Mouse (Mus musculus) adrenal gland, postnatal 25 days (tissue): ENCODE results near the gene Olfr1416. TPM values are rescaled to one million over a fixed set of nuclear protein-coding genes. Genes with fewer than 3 reads are reported as not detected.
"Not testable (repeated sequence)": the region's sequence is repeated elsewhere in the genome, so short reads cannot be mapped to it uniquely, and the experiment has no call there.

ENCODE experiments used
- DNase-seq: peaks from one replicate; pipeline ENCODE4 v3.0.0; 2021; ENCODE audit warnings: mixed read lengths
- long read RNA-seq: library from polyadenylated mRNA; stranded (forward); transcript quantifications from one replicate; pipeline ENCODE4 v2.0.0, GENCODE M21; 2021
- total RNA-seq: library from RNA; stranded (reverse); gene quantifications from 2 replicates; pipeline ENCODE4 v1.2.3, GENCODE M21; 2021

Olfr1416 gene
- not detected in 2 replicates for total RNA-seq
- long read RNA-seq, result 0 reads

DNA sequence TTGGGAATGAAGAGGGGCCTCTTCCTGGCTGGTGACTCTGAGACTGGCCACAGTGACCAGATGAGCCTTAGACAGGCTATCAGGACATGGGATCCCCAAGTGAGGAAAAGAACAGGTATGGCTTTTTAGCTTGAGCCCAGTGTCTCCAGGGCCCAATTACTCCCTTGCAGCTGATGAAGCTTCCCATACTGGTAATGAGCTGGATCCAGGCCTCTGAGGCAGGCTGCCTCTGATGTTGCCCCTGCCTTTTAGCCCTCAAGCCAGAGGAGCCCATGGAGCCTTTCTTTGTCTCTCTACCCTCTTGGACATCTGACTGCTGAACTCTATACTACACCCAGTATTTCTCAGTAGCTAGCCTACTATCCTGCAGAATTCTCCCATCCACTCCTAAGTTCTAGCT, at the start of gene Olfr1416:
Gene Olfr1416, minus strand, starts transcription at position 101 of the 400 bp plus-strand sequence.
- no peak for DNase-seq

DNA sequence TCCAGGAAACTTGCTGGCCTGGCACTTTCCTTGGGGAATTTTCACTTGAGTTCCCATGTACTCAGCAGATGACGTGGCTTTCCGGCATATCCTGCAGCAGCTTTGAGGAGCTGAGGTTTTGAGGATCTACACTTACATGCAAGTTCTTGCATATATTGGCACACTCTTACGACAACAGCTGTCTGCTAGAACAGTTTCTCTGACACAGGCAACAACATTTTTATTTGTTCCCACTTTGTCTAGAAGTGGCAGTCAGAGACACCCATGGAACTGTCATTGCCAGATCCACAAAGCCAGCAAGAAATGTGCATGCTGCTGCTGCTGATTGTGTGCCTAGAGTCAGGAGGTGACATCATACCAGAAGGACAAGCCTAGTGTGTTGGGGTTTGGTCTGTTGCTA, 38.9 kb upstream of the Olfr1416 start:
- DNase-seq, result no peak

DNA sequence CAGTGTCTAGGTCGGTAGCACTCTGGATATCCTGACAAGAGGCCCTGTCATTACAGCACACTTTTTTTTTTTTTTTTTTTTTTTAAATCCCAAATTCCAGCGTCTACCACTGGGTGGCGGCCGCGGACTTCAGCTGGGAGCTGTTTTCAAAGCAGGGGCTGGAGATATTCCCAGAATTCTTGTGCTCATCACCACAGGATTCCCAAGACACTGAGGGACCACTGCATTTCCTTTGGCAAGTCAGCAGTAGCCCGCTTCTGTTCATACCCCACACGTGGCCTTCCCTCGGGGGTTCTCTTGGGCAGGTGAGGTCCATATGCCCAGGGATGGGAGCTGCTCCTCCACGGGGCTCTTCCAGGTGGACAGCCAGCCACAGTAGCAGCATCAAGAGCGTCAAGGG, 36.5 kb upstream of the Olfr1416 start:
- DNase-seq, result peak; percentile 52

GRCm38 (mm10) chr1:92519046-92519445, 34.1 kb upstream of the Olfr1416 start:
- DNase-seq, result no peak

DNA sequence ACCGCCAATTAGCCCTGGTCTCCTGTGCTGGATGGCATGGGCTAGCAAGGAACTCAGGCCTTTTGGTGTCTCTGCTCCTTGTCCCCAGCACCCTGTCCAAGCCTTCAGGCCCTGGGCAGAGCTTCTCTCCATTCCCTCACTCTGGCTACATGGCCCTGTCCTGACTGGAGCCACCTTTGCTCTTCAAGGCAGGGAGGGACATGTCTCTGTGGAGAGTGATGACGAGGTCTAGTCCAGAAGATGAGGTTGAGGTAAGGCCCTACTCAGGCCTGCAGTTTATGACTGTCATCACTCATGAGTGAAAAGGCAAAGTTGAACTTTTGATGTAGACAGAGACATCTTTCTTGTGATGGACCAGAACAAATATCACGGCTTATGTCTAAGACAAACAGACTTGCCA, 33.6 kb upstream of the Olfr1416 start, which contains the start of gene Olfr1414:
Gene Olfr1414, minus strand, starts transcription at position 101 of the 400 bp plus-strand sequence.
- no peak for DNase-seq

GRCm38 (mm10) chr1:92515390-92515789, 30.5 kb upstream of the Olfr1416 start:
- no peak for DNase-seq

- not testable (repeated sequence) for DNase-seq
Observed at GRCm38 (mm10) chr1:92511646-92512045, 26.7 kb upstream of the Olfr1416 start.

DNA sequence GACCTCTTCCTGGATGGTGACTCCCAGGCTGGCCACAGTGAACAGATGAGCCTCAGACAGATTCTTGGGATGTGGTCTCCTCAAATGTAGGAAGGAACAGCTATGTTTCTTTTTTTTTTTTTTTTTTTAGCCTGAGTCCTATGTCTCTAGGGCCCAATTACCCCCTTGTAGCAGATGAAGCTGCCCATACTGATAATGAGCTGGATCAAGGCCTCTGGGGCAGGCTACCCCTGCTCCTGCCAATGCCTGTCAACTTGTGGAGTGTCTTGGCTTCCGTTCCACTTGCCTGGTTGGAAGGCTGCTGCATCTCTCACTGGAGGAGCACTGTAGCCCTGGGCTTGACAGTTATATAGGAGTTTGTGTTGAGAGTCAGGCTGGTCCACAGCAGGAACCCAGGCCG, 11.1 kb upstream of the Olfr1416 start, which contains the start of gene Olfr1415:
Gene Olfr1415, minus strand, starts transcription at position 101 of the 400 bp plus-strand sequence.
- no peak for DNase-seq

GRCm38 (mm10) chr1:92474066-92474578, 10.8 kb downstream of the Olfr1416 start:
- no peak for DNase-seq

- DNase-seq, result peak; percentile 96
Observed at GRCm38 (mm10) chr1:92473165-92474041, 11.5 kb downstream of the Olfr1416 start, which contains the start of gene Ndufa10. Ndufa10 (minus strand) TSS chr1:92473860.

GRCm38 (mm10) chr1:92468891-92469290, 16.0 kb downstream of the Olfr1416 start:
- no peak for DNase-seq

GRCm38 (mm10) chr1:92458416-92458815, 26.5 kb downstream of the Olfr1416 start:
- no peak for DNase-seq

GRCm38 (mm10) chr1:92457758-92458157, 27.2 kb downstream of the Olfr1416 start:
- DNase-seq, result no peak

- no peak for DNase-seq
Observed at GRCm38 (mm10) chr1:92453751-92454445, 31.0 kb downstream of the Olfr1416 start.

- DNase-seq, result no peak
Observed at GRCm38 (mm10) chr1:92448293-92448692, 36.6 kb downstream of the Olfr1416 start.

DNA sequence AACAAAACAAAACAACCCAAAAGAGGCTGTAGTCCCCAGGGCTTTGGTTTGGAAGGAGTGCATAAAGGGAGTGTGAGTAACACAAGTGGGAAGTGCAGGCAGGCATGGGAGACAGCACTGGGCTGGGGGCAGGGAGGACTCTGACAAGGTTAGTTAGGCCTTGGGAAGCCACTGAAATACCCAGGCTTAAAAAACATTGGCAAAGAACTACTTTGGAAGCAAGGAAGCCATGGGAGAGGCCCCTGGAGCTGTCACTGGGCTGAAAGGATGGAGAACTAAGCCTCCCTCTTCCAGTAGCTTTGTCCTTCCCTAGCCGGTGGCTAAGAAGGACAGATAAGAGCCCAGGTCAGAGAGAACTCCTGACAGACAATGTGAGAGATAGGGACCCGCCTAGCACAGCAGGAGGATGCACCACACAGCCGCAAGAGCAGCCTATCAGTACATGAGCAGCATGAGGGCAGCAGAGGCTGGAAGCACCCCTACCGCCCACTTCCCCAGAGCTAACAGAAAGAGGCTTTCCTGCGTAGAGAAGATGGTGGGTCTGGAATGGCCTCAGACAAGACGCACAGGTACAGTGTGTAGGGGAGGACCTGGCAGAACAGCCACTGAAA, 43.4 kb downstream of the Olfr1416 start:
- peak; percentile 64 for DNase-seq

- DNase-seq, result peak; percentile 18
Observed at GRCm38 (mm10) chr1:92440066-92440750, 44.7 kb downstream of the Olfr1416 start.

GRCm38 (mm10) chr1:92437678-92438271, 47.1 kb downstream of the Olfr1416 start:
- peak; percentile 44 for DNase-seq

- no peak for DNase-seq
Observed at GRCm38 (mm10) chr1:92436831-92437321, 48.0 kb downstream of the Olfr1416 start.

GRCm38 (mm10) chr1:92434986-92435385, 49.9 kb downstream of the Olfr1416 start:
- DNase-seq, result no peak

DNA sequence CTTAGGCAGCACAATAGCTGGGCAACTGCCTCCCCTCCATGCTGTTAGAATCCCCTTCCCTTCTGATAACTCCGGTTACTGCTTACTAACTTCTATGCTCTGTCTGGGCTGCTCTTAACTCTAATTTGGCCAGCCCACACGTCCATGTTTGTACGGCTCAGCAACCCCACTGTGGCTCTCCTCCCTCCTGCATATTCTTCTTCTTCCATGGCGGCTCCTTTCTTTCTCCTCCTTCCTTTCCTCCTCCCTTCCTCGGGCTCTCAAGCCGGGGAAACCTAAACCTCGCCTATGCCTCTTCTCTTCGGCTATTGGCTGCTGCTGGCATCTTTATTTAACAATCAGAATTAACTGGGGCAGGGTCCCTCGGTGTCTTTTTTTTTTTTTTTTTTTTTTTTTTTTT, 52.1 kb downstream of the Olfr1416 start:
- DNase-seq, result no peak
